Mouse (Mus musculus) Muller cell, postnatal 12 days (primary cell): Measurements from ENCODE around the gene Rbm24.

Experiments
- DNase-seq: peaks from one replicate; pipeline ENCODE4 v3.0.0-alpha.2; 2015; ENCODE audit errors: inconsistent ontology term

Gene Rbm24

DNA sequence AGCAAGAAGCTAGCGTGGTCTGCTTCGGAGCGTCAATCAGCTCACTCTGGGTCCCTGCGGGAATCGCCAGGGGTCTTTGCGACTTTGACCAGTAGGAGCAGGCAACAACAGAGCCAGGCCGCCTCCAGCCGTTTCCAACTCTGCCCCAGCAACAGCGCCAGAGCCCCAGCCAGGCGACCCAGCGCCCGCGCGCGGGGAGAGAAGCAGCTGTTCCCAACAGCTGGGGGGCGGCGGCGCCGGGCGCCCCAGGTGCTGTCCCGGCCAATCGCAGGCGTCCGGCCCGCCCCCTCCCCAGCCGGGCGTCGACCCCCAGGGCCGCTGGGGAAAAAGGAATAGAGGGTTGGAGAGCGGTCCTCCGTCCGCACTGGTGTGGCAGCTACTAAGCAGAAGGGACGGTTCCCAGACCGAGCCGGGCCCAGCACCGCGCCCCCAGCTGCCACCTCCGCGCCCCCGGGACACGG, at the start of gene Rbm24:
Gene Rbm24 (plus strand): TSS at position 294 of the 461 bp plus-strand sequence.
- DNase-seq: peak; percentile 59

DNA sequence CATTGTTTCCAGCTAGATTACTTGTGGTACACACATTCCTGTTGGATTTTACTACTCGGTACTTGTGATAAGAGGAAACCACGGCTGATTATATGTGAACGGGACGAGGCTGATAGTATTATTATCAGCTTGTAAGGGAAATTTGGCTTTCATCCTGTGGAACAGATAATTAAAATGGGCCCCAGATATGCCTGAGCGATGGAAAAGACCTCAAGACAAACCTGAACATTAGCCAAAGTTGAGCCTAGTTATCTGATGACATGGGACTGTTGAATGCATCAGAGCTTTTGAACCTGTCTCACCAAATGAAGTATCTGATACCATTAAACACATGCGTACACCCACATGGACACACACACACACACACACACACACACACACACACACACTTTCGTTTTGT, 45.4 kb upstream of the Rbm24 start:
- no peak for DNase-seq

DNA sequence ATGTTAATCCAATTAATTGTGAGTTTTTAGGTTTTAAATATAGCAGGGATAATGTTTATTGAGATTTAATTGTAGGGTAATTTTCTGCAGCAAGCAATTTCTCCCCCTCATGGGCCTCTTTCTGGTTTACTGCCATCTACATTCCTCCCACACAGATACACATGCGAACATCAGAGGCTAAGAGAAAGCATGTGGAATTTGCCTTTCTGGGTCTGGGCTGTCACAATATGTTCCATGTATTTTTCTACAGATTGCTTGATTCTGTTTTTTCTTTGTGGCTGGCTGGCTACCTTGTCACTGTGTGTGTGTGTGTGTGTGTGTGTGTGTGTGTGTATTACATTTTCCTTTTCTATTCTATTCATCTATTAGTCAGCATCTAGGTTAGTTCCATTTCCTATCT, 42.9 kb upstream of the Rbm24 start:
- peak; percentile 12 for DNase-seq

DNA sequence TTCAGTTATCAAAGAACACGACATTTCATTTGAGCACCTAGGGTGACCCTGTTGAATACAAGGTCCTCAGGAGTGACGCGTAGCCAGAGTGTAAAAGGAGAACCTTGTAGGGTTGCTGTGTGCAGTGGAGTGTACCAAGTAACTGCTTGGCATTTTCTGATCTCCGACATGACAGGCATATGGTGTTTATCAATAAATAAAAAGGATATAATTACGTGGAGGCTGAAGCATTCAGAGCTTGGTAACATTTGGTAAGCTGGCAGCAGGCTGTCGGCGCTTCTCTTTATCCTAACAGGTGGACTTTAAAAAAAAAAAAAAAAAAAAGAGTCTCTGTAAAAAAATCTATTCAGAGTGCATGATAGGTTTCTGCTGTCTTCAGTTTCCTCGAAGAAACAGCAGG, 30.8 kb upstream of the Rbm24 start:
- no peak for DNase-seq

DNA sequence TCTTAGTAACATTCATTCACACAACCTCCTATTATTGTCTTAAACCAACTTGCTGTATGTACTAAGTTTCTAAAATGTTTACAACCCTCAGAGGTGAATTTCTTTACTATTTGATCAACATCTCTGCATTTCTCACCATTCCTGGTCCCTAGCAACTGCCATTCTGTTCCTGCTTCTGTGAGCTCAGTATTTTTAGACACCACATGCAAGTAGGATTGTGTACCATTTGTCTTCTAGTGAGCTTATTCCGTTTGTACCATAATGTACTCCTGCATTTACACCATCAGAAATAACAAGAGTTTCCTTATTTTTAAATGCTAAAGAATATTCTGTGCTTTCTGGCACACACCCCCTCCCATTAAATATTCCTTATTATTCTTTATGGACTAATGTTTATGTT, 26.6 kb upstream of the Rbm24 start:
- no peak for DNase-seq

DNA sequence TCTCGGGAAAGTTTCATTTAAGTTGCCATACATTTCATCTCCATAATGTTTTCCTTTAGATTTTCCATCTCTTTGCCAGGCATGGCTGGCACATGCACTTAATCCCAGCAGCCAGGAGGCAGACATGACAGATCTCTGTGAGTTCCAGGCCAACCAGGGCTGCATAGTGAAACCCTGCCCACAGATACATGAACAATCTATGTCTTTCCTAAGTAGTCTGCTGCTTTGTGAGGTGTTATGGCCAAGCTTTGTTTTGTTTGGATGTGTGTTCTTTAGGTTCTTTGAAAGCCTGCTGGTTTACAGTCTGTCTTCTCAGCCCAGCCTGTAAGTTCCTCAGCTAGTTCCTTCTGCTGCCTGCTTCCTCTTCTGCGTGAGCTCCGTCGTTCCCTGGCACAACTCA, 25.3 kb upstream of the Rbm24 start:
- no peak for DNase-seq

DNA sequence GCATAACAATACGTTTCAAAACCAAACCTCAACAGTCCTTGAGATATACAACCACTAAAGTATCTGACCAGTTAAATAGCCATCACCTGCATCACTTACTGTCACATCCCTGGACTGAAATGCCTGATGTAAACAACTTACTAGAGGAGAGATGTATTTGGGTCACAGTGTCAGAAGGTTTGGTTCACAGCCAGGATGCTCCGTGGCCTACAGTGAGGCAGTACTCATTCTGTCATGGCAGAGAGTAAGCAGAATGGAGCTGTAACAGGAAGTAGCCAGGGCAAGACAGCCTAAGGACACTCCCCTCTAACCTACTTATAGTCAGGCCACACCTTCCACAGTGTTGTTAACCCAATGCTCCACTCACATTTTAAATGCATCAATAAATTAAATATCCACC, 24.3 kb upstream of the Rbm24 start:
- DNase-seq: no peak

DNA sequence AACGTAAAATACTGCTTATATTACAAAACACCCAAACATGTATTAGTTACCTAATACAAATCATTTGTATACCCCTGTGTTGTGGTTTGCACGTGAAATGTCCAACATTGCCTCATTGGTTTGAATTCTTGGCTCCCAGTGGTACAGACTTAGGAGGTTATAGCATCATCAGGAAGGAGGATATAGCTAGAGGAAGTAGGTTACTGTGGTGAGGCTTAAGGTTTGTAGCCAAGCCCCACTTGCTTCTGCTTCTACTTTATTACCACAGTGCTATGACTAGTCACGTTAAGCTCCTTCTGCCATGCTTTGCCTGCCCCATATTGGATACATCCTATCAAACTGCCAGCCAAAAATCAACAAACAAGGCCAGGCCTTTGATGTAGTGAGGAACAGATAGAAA, 21.0 kb upstream of the Rbm24 start:
- no peak for DNase-seq

DNA sequence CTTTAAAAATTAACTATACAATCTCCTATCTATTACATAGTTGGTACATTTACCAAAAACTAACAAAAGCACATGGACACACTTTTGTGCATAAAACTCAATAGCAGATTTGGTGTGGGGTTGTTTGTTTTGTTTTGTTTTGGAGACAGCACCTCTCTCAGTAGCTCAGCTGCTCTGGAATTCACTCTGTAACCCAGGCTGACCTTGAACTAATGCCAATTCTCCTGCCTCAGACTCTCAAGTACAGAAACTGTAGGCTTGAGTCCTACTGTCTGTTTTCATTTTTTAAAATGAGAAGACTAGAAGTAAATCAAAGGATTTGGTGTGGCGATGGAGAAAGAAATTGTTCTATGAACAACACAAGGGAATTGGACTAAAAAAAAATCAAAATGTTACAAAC, 11.1 kb upstream of the Rbm24 start:
- peak; percentile 5 for DNase-seq

DNA sequence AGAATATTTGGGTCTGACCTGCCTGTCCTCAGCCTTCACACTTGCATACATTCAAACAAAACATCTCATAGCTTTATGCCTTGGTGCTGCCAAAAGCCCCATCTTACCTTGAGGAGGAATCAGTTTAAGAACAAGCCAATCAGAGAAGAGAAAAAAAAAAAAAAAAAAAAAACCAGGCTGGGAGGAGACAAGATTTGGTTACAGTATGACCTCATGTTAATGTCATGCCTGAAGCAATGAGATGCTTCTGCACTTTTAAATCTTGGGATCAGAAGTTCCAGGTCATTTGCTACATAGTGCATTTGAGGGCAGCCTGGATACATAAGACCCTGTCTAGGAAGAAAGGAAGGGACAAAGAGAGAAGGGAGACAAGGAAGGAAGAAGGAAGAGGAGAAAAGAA, 6.0 kb upstream of the Rbm24 start:
- no peak for DNase-seq

DNA sequence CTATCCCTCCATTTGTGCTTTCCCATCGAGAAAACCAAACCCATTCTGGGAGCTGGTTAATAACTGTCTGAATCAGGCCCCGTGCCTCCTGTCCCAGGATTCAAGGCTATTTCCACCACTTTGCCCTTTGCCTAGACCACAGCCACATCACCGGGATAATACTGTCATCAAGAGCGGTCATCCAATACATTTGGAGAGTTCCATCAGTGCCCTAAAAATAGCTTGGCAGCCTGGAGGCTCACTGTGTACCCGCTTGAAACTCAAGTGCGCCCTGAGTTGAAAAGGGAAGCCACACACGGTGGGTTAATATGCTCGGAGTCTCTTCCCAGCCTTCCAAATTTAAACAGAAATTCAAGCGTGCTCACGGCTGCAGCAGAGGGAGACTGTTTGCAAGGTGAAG, 4.6 kb upstream of the Rbm24 start:
- no peak for DNase-seq

DNA sequence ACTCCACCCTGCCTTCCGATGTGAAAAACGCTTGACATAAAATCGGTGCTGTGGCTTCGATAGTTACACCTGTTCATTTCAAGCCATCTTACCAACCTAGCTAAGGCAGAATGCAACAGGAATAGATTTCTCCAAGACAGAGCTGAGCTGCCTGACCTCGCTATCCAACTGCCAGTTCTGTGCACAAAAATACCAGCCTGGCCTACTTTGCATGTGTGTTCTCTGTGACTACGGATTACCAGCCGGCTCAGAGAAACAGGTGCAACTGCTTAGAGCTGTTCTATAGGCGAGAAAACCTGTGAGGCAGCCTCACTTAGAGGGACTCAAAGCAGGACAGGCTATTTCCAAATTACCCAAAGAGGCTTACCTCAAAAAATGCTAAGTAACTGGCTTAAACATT, 4.2 kb upstream of the Rbm24 start:
- no peak for DNase-seq

DNA sequence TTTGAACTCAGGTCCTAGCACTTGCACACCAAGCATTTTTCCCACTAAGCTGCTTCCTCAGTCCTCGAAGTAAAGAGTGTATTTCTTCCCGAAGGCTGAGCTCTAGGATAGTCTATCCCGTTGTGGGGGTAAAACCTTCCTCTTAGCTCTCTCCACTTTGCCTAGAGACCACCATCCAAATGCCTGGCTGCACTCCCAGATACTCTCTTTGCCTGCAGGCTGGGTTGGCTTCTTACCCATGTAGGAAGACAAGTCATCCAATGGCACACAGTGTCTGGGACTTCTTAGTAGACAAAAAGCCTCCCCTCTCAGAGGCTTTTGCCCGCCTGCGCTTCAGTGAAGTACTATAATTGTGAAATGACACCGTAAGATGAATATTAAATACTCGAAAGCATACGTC, 2.2 kb upstream of the Rbm24 start:
- DNase-seq: no peak

DNA sequence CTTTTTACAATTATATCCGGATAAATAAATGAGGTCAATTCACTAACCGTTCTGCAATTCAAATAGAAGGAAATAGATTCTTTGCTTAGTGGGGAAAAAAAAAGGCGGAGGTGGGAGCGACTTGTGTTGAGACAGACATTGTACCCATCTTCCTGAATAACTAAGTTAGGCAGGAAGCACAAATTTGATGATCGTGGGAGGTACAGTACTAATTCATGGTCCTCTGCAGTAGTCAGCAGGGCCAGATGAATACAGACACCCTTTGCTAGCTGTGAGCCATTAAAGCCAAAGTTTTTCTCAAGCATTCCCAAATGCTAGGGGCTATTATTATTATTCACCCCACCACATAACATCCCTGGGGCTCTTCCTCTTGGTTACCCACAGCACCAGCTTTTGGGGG, 640 bp upstream of the Rbm24 start:
- peak; percentile 6 for DNase-seq

DNA sequence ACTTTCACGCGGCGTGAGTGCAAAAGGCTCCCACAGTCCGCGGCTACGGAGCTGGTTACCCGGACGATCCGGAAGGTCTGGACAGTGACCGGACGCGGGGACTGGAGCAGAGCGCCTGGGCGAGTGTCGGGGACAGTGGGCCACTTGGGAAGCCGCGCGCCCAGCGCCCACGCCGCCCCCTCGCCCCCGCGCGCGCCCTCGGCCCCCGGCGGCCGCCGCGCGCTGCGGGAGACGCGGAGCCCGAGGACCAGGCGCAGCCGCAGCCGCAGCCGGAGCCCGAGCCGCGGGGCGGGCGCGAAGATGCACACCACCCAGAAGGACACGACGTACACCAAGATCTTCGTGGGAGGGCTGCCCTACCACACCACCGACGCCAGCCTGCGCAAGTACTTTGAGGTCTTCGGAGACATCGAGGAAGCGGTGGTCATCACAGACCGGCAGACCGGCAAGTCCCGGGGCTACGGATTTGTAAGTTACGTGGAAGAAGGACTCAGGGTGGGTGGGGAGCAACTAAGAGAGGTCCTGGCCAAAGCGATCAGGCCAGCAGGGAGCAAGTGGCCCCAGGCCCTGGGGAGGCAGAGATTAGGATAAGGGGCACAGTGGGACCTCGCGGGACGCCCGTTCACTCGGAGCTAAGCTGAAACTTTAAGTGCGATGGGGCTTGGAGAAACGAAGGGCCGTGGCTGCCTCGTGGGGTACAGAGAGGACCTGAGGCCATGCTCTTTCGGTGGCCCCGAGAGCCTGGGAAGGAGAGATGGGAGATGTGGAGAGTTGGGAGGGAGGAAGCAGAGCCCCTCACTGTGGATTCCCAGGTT, 704 bp downstream of the Rbm24 start:
- DNase-seq: peak; percentile 42

DNA sequence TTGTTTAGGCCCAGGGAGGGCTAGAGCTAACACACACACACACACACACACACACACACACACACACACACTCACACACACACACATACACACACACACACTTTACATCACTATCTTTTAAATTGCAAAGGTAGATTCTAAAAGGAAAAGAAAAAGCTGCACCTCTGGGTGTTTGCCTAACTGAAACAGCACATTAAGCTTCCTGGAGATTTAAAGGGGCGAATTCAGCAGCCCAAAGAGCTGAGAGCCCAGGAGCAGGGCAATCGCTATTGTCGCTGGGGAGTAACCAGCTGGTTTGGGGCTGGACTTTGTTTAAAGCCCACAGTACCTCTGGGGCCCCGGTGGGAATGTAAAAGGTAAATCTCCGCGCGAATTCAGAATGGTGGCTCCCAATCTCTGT, 1.4 kb downstream of the Rbm24 start:
- DNase-seq: no peak

DNA sequence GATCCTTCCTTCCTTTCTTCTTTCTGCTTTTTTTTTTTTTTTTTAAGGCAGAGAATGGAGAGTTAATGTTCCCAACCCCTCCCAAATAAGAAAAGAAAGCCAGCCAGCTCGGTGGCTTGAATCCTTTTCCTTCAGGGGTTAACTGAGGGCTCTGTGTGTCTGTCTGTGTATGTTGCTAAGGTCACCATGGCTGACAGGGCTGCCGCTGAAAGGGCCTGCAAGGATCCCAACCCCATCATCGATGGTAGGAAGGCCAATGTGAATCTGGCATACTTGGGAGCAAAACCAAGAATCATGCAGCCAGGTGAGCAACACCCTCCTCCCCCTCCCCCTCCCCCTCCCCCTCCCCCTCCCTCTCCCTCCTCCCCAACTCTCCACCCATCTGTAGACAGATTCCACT, 1.9 kb downstream of the Rbm24 start:
- DNase-seq: no peak

DNA sequence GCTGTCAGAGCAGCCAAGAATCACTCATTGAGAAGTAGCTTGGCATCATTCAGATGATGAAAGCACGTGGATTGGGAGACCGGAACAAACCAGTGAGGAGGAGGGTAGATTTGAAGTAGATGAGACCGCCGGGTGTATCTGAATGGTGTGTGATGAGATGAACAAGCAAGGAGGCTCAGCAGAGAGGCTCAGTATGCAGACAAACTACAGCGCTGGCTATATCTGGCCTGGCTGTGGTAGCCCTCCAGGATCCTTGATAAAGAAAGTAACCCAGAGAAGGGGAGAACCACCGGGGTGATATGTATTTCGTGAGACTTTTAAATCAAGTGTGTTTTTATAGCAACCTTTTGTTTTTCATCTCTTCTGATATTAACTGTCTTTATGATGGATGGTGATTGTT, 5.6 kb downstream of the Rbm24 start:
- DNase-seq: no peak

DNA sequence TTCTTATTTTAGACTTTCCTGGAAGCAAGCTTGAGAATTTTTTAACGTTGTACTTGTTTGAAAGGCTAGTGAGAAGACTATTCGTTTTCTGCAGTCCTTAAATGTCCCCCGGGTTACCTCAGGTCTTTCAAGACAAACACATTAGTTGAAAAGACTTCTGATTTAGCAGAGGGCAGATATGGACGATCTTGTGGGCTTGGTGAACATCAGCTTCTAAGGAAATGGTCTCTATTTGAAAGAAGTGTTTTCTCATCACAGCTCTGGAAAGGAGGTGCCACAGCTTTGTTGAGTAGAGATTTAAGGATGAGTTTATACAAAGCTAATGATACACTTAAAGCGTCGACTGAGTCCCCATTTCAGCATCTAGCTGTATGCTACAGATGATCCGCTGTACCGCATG, 6.1 kb downstream of the Rbm24 start:
- DNase-seq: no peak

DNA sequence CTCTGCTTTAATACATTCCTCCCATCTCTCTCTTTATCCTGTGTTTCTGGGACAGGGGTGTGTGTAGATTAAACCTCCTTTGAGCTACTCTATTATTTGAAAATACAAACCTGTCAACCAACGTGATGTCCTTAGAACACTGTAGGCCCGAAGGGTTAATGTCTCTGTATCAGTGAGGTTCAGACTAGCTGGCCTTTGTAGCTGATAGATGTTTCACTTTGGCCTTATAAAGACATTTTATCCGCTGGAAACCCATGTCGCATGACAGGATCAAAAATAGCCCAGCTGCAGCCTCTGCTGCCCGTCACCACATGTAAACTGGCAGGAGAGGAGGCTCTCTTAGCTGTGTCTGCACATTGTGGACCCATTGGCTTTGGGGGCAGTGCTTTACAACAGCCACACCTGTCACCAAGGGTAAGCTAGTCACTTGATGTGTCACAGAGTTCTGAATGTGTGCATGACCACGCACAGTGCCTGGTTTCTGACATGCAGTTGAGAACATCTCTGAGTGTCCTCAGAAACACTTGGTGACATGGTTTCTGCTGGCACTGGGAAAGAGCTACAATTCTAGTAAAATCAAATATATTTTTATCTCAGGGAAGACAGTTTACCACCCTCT, 8.5 kb downstream of the Rbm24 start:
- no peak for DNase-seq

DNA sequence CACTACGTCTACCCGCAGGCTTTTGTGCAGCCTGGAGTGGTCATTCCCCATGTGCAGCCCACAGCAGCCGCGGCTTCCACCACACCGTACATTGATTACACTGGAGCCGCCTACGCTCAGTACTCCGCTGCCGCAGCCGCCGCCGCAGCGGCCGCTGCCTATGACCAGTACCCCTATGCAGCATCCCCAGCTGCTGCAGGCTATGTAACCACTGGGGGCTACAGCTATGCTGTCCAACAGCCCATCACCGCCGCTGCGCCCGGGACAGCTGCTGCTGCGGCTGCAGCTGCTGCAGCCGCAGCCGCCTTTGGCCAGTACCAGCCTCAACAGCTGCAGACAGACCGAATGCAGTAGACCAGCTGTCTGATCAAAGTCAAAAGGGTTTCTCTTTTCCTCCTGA, 10.7 kb downstream of the Rbm24 start:
- no peak for DNase-seq

DNA sequence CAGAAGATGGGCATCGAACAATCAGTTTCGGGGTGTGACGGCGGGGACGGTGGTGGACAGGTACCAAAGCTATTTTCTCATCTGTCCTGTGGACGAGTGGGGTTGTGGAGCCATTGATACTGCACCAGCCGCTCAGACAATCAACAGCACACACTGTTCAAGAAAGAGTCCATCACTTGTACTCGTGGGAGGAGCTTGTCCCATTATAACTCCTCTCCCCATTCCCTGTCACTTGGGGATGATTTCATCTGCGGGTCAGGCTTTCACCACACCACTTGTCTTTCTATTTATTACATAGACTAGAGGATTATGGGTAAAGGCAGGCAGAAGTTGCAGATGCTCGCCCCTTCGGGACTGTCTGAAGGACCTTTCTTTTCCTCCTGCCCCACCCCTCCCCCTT, 11.6 kb downstream of the Rbm24 start:
- no peak for DNase-seq

DNA sequence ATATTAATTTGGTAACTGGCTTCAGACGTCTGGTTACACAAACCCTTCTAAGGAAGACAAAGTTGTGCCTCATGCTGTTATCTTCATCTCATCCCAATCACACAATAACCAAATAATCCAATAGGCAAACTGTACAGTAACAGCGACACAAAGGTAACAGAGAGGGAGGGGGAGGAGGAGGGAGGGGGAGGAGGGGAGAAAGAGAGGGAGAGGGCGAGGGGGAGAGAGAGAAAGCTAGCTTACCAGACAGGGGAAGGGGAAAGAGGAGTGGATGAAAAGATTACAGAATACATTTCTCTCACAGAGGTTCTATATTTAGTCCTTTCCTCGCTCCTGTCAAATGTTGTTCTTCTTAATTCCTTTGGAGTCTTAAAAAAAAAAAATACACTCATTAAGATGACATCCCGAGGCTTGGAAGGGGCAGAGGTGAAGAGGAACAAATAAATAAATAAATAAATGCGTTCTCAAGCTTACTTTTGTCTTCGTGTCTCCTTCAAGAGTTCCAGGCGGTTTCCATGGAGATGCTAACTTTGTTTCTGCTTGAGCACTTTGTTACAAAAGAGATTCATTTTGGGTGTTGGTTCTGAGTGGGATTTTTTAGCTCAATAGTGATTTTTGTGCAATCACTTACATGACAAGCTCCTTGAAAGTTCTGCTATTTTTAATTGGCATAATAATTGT, 15.8 kb downstream of the Rbm24 start:
- DNase-seq: peak; percentile 33
